Mouse (Mus musculus) CH12F3 (cell line): Measurements from ENCODE around the gene Ptprt.
"Not testable (repeated sequence)": the region's sequence is repeated elsewhere in the genome, so short reads cannot be mapped to it uniquely, and the experiment has no call there.

Experiments used
- in situ Hi-C: fragments of 300-500 bp; cut with MboI; formaldehyde crosslinking; loops from 2 replicates; pipeline ENCODE4 v1.14.3; 2020; ENCODE audit warnings: low sequenced_read_pairs

Ptprt gene

DNA sequence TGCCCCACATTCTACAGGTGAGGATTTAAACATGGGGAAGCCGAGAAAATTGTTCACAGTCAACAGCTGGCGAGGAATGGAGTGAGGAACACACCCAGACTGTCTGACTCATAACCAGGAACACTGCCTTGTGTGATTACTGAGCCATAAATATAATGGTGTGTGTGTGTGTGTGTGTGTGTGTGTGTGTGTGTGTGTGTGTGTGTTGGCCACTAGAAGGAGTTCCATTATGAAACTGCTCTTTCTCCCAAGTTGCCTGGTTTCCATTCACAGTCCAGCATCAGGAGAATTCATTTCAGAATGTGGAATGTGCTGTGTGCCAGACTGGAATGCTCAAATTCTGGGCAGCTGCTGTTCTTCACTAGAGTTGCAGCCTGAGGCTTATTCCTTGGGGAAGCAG is 1099.4 kb downstream of the Ptprt start:
- in situ Hi-C loops, result no loop called here

DNA sequence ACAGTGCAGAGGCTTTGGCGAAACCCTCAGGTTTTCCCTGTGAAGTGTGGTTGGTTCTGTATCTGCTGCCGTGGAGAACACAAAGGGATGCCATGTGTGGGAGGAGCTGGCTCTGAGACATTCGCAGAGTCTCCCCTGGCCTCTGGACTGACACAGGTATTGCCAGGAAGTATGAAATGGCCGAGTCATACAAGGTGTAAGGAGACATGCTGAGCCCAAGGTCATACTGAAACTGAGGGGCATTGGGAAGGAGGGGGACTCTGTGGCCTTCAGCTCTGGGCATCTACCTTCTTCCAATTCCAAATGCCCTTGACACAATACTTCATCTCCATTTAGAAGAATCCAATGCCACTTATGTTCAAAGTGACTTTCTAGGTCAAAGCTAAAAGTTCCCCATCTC is 1103.1 kb downstream of the Ptprt start:
- in situ Hi-C loops, result no loop called here

GRCm38 (mm10) chr2:161553651-161554050 is 1107.3 kb downstream of the Ptprt start:
- in situ Hi-C loops, result no loop called here

- in situ Hi-C loops, result no loop called here
Measured at GRCm38 (mm10) chr2:161552011-161552410, 1108.9 kb downstream of the Ptprt start.

GRCm38 (mm10) chr2:161549577-161549976 is 1111.4 kb downstream of the Ptprt start:
- in situ Hi-C loops, result no loop called here

DNA sequence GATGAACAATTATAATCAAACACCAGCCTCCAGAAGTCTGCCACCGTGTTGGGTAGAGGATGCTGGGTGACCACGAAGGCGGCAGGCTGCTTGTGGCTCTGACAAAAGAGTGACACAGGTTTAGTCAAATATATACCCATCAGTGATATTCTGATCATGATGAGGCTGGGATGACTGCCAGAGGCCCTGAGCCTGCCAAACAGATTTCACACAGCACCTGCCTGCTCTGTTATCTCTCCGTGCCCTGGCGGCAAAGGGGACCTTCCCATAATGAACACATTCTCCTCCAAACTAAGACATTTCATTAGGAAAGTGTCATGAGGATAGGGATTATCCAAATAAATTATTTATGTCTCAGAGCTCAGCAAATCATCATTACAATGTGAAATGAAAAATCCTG is 1113.6 kb downstream of the Ptprt start:
- in situ Hi-C loops, result no loop called here

- in situ Hi-C loops, result no loop called here
Measured at GRCm38 (mm10) chr2:161545406-161545805, 1115.5 kb downstream of the Ptprt start.

GRCm38 (mm10) chr2:161534151-161534550 is 1126.8 kb downstream of the Ptprt start:
- in situ Hi-C loops, result no loop called here

GRCm38 (mm10) chr2:161527192-161527591 is 1133.8 kb downstream of the Ptprt start:
- in situ Hi-C loops, result no loop called here

DNA sequence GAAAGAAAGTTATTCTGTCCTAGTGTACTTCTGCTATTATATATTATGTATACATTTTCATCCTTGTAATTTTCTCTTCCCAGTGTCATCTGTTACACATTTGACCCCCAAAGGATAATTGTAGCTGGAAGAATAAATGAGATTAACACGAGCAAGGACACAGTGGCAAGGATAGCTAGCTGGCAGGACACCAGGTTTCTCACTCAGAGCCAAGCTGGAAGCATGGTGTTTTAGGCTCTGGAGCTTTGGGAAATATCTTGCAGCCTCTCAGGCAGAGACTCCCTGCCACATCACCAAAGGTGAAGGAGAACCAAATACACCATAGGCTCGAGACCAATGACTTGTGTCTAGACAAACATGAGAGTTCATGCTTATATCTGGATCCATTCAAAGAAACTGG is 1141.3 kb downstream of the Ptprt start:
- in situ Hi-C loops, result no loop called here

DNA sequence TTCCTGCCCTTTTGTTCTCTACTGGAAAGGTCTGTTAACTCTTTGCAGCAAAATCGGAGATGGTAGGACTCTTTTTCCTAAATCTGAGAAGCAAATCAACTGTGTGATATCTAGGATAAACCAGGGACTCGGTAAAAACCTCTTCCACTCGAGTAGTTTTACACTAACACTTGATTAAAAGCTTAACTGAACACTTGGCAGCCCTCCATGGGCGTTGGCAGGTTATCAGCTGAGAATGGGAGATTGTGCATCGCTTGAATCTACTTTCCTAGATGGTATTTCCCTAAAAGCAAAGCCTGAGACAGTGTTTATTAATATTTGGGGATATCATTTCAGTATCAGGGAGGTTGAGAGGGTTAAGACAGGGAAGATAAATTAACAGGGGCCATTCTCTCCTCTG is 1144.0 kb downstream of the Ptprt start:
- in situ Hi-C loops, result no loop called here

- in situ Hi-C loops, result no loop called here
Measured at GRCm38 (mm10) chr2:161513256-161513655, 1147.7 kb downstream of the Ptprt start.

DNA sequence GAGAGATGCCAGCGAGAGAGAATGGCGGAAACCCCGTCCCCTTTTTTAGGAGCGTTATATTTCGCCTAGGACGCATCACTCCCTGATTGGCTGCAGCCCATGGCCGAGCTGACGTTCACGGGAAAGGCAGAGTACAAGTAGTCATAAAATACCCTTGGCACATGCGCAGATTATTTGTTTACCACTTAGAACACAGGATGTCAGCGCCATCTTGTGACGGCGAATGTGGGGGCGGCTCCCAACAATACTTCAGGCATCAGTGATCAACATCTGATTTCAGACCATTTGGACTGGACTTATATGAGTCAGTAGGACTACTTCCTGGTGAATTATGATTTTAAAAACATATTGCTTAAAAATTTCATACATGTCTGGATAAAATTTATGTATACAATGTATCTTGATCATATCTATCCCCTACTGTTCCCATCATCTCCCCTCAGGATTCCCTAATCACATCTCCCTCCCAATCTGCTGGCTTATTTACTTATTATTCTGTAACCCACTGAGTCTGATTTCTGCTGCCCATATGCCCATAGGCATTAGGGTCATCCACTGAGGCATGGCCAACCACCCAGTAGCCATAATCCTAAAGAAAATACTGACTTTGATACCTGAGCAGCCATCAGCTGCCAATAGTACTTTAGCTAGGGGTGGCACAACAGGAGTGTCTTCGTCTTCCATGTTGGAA is 1148.9 kb downstream of the Ptprt start:
- in situ Hi-C loops, result not testable (repeated sequence)

DNA sequence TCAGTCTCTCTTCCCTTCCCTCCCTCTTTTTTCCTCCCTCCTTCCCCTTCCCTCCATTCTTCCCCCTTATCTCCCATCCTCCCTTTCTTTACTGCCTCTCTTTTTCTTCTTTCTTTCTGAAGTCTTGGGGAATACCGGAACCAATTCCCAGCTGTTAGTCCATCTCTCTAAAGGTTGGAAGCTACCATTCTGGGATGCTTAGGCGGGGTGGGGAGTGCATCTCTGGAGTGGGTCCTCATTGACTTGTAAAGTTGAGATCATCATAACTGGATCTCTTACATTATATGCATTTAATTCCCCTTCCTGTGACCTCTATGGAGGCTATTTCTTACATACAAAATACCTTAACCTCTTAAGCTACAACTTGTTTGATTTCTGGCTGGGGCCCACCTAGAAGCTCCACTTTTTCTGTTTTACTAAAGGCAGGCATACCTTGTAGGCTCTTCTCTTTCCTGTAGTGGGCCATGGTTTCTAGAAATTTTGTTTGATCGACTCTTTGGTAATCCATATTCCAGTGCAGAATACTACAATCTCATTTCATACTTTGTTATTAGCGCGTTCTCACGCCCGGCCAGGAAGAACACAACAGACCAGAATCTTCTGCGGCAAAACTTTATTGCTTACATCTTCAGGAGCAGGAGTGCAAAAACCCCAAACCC is 1149.7 kb downstream of the Ptprt start:
- in situ Hi-C loops, result no loop called here

DNA sequence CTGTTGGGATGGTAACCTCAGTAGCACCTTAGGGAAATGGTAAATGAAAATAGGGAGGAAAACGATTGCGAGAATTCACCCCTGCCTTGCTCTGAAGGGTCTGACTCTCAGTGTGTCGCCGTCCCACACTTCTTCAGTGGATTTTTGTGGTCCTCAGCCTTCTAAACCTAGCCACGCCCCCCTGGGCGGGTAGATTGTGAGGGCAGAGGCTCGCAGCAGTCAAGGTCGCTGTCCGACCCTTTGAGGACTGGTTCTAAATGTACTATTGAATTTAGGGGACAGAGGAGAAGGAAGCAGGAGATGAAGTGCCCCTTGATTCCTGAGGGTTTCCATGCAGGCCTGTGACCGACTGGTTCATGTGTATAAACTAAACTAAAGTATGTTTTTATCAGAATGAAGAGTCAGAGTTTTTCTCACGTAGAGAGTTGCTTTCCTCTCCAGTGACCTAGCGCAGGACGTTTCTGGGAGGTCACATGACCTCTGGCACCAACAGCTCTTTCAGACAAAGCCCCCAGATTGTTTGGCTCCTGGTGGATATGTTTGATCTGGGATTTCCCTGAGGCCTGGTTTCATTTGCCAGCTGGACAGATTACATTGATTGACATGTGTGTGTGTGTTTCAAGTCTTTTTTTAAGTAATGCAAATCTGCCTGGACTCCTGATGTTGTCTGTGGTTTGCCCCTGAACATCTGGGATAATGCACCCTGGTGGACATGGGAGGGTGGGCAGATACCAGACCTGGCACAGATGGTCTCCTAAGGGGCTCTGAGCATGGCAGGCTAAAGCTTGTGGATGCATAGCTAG is 1161.6 kb downstream of the Ptprt start:
- in situ Hi-C loops, result no loop called here

GRCm38 (mm10) chr2:161498449-161499096 is 1162.4 kb downstream of the Ptprt start:
- in situ Hi-C loops, result no loop called here

DNA sequence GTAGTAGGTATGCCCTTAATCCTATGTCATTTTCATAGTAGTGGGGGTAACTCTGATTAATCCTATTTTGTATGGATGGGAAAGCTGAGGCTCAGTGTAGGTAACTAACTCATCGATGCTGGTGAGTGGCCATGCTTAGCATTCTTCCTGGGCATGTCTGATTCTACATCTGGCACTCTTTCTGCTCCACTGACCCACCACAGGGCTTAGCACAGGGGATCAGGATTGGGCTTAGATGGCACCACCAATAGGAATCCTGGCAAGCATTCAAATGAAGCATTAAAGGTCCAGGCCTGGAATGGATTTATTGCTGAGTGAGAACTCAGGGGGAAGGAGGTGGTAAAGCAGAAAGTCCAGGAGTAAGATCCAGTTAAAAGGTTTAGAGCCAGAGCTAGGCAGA is 1179.2 kb downstream of the Ptprt start:
- in situ Hi-C loops, result no loop called here

DNA sequence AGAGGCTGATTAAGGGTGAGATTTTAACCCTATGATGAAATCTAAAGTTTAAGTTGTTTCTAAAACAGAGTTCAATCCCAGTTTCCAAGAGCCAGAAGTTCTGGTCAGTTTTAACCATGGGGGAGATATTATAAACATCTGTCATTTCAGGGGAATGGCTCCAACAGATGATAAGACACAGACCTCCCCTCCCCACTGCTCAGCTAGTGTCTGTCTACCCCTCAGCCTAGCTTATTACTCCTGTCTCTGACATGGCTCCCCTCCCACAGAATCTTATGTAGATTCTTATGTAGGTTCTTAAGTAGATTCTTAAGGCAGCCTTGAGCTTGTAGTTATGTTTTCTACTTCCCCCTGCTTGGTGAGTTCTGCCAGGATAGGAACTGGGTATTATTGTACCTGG is 1180.5 kb downstream of the Ptprt start:
- in situ Hi-C loops, result no loop called here
